Mouse (Mus musculus): Measurements from ENCODE around the gene Slco3a1.

Slco3a1 gene

GRCm38 (mm10) chr7:74528182-74528581 lies 26.4 kb downstream of the Slco3a1 start:
- DNase-seq (ENCODE audit: low spot score in 2 of 2), result no peak

GRCm38 (mm10) chr7:74527689-74528088 lies 26.9 kb downstream of the Slco3a1 start:
- DNase-seq (ENCODE audit: low spot score in 2 of 2), result no peak

DNA sequence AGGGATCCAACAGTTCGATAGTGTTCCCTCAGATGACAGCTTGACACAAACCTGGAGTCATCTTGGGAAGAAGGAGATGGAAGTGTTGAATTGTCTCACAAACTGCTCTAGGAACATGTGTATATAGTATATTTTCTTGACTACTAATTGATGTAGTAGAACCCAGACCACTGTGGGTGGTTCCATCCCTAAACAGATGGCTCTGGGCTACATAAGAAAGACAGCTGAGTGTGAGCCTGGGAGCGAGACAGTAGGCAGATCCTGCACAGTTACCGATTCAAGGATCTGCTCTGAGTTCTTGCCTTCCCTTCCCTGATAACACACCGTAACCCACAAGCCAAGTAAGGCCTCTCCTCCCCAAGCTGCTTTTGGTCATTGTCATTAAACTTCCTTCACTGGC lies 28.6 kb downstream of the Slco3a1 start:
- DNase-seq (ENCODE audit: low spot score in 2 of 2), result no peak

DNA sequence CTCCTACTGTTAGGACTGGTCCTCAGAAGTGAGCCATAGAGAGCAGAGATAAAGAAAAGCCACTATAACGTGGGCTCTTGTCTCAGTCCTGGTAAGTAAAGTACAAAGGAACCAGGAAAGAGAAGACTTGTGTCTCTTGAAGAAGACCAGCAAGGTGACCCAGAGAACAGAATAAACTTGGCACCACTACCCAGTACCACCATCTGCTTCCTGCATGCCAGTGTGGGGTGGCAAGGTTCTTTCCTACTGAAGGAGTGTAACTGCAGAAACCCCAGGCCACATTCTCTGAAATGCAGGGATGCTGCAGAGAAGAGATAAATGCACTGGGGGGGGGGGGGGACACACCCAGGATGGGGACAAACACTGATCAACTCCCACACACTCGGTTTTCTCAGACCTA lies 29.0 kb downstream of the Slco3a1 start:
- no peak for DNase-seq (ENCODE audit: low spot score in 2 of 2)

GRCm38 (mm10) chr7:74524188-74524971 lies 30.2 kb downstream of the Slco3a1 start:
- no peak for DNase-seq (ENCODE audit: low spot score in 2 of 2)

- no peak for DNase-seq (ENCODE audit: low spot score in 2 of 2)
These were observed 31.5 kb downstream of the Slco3a1 start for GRCm38 (mm10) chr7:74523086-74523485.

GRCm38 (mm10) chr7:74522260-74522659 lies 32.3 kb downstream of the Slco3a1 start:
- DNase-seq (ENCODE audit: low spot score in 2 of 2), result no peak

GRCm38 (mm10) chr7:74519386-74519785 lies 35.2 kb downstream of the Slco3a1 start:
- no peak for DNase-seq (ENCODE audit: low spot score in 2 of 2)

DNA sequence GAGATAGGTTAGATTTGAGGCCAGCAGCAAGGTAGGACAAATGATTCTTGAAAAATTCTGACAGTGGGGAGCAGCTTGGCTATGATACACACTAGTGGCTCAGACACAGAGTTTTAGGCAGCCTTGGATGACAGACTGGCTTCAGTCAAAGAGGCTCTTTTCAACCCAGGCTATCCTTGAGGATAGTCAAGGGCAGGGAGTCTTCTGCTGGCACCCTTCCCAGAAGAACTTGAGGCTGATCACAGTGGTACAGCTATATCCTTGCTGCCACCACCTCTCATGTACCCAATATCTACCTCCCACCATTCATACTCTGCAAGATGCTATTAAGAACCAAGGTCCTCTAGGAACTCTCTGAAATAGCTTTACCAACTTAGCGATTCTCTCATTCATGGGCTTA lies 35.8 kb downstream of the Slco3a1 start:
- no peak for DNase-seq (ENCODE audit: low spot score in 2 of 2)

GRCm38 (mm10) chr7:74518255-74518654 lies 36.3 kb downstream of the Slco3a1 start:
- no peak for DNase-seq (ENCODE audit: low spot score in 2 of 2)

- DNase-seq (ENCODE audit: low spot score in 2 of 2), result no peak
These were observed 43.9 kb downstream of the Slco3a1 start for GRCm38 (mm10) chr7:74510676-74511075.

DNA sequence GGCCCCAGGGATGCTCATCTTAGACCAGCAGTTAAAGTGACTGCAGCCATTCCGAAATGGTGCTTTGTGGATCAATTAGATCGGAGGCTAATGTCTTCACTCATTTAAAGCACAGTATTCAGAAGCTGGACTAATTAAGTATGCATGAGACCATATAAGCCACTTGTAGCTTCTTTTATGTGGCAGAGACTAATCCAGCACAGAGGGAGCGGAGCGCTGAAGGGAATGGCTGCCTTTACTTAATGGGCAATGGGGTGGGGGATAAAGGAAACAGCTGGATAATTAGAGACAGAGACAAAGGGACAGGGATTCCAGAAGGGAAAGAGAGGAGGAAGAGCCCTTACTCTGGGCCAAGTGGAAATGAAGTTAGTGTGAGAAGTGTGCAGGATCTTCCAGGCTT lies 46.4 kb downstream of the Slco3a1 start:
- DNase-seq (ENCODE audit: low spot score in 2 of 2), result no peak

- no peak for DNase-seq (ENCODE audit: low spot score in 2 of 2)
These were observed 47.7 kb downstream of the Slco3a1 start for GRCm38 (mm10) chr7:74506856-74507255.

DNA sequence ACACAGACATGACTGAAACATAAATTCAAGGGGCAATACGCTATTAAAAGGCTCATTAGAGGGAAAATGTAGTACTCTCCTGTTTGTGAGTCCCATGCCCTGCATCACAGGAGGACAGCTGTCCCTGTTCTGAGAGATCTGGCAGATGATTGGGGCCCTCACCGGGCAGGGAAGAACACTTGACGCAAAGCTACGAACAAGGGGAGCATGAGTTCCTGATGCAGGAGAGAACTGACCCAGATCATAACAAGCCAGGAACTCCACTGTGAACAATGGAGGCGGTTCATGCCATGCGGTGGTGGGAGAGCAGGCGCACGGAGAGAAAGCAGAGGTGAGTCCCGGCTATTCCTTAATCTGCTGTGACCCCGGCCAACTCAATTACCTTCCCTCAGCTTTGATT lies 48.9 kb downstream of the Slco3a1 start:
- DNase-seq (ENCODE audit: low spot score in 2 of 2), result no peak

DNA sequence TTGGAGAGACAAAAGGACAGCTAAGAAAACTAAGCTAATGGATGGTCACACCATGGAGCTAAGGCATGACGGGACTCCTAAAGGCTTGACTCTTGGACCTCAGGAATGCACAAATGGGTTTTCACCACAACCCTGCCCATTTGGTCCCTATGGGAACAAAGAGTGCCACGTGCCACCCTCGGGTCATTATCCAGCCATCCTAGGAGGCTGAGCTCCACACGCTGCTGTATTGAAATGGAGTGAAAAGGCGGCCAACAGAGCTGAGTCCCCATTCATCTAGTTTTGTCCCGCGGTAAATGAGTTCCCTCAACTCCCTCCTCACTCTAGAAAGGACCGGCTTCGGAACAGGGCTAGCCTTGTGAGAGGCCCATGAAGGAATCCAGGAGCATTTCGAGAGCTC lies 53.4 kb downstream of the Slco3a1 start:
- no peak for DNase-seq (ENCODE audit: low spot score in 2 of 2)

DNA sequence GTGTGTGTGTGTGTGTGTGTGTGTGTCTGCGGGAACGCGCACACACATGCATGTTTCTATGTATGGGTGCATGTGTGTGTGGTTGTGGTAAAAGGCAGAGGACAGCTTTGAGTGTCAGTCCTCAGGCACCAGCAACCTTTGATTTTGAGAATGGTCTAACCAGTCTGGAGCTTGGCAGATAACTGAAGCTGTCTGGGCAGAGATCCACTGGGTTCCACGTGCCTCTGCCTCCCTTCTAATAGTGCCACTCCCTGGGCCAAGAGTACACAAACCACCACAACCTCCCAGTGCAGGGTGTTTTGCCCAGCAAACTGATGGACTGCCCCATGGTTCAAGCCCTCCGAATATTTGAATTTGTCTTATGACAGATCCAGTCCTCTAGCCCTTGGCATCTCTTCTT lies 55.1 kb downstream of the Slco3a1 start:
- DNase-seq (ENCODE audit: low spot score in 2 of 2), result no peak

DNA sequence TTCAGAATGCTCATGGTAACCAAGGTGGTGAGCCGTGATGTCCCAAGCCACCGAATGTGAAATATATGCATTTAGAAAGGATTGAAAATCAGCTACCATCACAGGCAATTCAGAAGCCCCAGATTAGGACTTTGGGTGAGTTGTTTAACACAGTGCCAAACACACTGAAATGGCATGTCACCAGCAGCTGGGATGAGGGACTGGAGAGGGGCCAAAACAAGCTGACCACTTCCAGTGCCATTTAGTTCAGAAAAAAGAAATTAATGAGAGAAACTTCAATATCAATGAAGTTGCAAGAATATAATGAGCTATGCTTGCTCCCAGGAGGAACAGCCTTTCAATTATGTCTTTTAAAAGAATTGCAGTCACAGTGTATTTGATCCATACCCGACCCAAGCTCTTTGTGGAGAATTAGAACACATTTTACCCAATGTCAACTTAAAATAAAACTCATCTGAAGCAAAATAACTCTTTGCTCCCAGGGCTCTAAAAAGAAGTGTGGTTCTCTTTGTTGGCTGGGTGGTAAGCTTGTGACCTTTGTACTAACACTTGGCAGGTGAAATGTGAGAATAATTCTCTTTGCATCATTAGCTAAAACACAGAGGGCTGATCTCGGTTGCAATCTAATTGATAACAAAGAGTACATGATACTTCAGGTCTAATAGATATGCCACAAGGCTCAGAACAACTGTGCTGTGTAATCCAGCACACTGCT lies 56.2 kb downstream of the Slco3a1 start:
- no peak for DNase-seq (ENCODE audit: low spot score in 2 of 2)

DNA sequence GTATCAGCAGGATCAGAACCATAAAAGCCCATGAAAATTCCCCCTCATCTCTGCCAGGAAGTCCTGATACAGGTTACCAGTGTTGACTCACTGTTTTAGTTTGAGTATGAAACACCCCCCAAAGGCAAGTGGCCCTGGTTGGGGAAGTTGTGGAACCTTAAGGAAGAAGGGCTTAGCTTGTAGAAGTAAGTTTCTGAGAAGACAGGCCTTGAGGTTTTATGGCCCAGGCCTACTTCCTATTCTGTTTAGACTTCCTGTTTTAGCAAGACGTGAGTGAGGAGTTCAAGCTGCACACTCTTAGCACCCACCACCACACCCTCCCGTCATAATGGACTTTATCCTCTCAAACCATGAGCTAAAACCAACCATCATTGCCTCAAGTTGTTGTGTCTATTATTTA lies 57.4 kb downstream of the Slco3a1 start:
- no peak for DNase-seq (ENCODE audit: low spot score in 2 of 2)

DNA sequence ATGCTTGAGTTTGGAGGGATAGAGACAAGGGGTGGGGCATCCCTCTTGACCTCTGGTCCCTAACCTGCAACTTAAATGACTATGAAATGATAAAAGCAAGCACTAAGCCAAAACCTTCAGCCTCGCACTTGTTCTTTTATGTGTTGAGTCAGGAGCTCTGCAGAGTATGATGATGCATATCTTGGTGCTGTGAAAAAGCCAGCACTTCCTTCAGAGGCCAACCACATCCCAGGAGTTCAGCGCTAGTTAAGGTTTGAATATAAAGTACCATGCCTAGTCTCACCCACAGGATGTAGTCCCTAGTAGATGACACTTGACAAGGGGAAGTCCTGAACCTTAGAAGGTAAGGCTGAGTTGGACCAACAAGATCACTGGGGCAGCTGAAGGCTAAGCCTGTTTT lies 59.1 kb downstream of the Slco3a1 start:
- DNase-seq (ENCODE audit: low spot score in 2 of 2), result no peak

- no peak for DNase-seq (ENCODE audit: low spot score in 2 of 2)
These were observed 60.8 kb downstream of the Slco3a1 start for GRCm38 (mm10) chr7:74493775-74494174.

GRCm38 (mm10) chr7:74491683-74492355 lies 62.8 kb downstream of the Slco3a1 start:
- no peak for DNase-seq (ENCODE audit: low spot score in 2 of 2)

DNA sequence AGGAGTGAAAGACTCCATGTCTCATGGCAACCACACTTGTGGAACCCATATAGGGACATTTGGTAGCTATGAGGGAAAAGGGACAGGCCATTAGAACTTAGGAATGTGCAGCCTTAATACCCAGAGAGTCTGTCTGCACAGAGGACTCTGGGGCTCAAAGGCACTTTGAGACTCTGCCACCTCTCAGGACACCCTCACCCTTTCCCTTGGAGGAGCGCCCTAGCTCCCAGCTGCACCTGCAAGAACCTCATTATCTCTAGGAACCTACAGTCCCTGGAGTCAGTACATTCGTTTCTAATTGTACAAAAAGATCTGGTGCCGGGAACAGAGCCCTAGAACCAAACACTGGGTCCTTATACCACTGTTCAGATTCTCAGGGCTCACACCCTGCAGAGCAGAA lies 66.4 kb downstream of the Slco3a1 start:
- no peak for DNase-seq (ENCODE audit: low spot score in 2 of 2)

DNA sequence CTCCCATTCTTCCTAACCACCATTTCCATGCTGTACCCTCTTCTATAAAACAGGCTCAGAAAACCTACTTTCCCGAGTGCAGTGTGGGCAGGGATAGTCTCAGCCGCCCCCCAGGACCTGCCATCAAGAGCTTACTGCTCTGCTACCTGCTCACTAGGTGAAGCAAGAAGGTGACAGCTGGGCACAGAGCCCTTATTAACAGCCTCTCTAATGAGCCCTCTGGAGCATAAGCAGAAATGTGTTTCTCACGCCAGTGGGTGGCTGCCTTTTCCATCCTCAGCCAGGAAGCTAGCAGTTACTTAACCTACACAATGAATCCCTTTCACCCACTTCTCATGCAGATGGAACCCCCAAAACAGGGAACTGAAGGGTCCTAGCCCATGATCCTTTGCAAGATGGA lies 66.9 kb downstream of the Slco3a1 start:
- no peak for DNase-seq (ENCODE audit: low spot score in 2 of 2)
